Mouse (Mus musculus) T-cell, adult 2 months (primary cell): ENCODE data around the gene Cct3.
"Not testable (repeated sequence)": the region's sequence is repeated elsewhere in the genome, so short reads cannot be mapped to it uniquely, and the experiment has no call there.

Experiments
- DNase-seq: peaks from one replicate; pipeline ENCODE4 v3.0.0; 2022; ENCODE audit warnings: low spot score

Gene Cct3

DNA sequence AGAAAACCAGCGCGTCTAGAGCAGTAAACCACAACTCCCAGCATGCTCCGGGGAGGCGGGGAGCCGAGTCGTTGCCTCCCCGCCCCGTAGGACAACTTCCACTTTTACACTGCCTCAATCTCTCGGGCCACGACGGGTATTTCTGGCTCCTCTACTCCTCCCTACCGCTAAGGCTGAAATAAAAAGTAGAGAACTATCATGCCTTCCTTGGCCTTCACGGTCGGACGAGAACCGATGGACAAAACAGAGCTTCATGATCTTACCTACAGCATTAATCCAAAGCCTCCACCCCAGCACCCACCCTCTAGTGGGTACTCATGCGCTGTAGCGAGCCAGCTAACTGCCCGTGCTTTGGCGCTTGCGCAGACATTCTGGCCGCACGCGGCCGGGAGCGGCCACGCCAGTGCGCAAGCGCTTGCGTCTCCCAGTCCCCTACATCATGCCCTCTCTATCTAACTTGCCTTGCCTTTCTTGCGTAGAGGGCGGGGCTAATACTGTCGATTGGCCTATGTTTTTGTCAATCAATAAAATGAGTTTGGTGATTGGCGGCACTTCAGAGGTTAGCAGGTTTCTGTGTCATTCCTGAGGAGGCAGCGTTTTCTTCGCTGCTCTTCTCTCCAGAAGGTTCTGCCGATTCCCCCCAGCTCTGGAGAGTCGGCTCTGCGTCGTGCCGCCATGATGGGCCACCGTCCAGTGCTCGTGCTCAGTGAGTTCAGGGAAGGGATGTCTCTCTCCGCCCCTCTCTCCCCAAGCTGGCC lies at the start of gene Cct3, which contains the start of gene Tsacc:
TSS of gene Cct3 (plus strand) at position 556 of the 758 bp plus-strand sequence.
TSS of gene Tsacc (minus strand) at position 439 of the 758 bp plus-strand sequence.
- DNase-seq: peak; percentile 97

DNA sequence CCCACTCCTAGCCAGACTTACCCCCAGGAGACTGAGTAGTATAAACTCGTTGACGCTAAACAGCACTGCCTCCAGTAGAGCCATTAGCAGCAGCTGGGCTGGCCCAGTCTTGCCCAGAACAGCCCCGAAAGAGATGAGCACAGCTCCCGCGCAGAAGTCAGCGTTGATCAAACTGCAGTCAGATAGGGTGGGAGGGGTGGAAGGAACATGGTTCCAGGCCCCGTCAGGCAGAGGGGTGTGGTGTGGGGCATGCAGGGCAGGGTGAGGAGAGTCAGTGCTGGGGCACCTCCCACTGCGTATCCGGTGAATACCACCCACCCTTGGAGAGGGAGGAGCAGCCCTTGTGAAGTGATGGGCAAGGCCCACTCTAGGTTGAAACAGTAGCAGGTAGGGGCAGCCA lies 49.2 kb upstream of the Cct3 start:
- DNase-seq: no peak

DNA sequence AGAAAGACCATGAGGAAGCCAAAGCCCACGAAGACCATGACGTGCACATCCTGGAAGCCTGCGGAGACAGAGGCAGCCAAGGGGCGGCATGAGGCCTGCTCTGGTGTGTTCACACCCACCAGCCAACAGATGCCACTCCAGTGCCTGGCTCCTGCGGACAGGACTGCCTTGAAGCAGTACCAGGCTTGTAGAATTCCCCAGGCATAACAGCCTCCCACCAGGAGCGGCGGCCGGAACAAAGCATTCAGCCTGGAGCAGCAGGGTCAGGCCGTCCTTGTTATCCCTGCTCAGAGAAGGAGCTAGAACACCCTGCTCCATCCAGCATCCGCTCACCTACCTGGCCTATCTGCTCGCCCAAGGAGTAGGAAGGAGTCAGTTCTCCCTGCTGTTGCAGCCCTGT lies 48.5 kb upstream of the Cct3 start:
- no peak for DNase-seq

DNA sequence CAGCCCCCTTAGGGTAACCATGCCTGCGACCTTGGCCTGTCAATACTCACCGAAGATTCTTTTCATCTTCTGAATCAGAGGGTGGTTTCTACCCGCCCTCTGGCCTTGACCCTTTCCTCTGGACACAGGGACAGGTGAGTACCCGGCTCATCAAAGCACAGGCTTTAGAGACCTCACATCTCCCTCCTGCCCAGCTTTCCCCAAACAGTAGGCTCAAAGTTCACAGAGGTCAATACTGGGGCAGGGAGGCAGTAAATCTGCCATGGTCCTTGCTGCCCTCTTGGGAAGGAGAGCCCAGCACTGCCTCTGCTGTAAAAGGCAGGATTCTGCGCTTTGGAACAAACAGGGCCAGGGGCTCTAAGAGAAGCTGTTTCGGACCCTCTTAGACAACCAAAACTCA lies 44.2 kb upstream of the Cct3 start:
- DNase-seq: no peak

DNA sequence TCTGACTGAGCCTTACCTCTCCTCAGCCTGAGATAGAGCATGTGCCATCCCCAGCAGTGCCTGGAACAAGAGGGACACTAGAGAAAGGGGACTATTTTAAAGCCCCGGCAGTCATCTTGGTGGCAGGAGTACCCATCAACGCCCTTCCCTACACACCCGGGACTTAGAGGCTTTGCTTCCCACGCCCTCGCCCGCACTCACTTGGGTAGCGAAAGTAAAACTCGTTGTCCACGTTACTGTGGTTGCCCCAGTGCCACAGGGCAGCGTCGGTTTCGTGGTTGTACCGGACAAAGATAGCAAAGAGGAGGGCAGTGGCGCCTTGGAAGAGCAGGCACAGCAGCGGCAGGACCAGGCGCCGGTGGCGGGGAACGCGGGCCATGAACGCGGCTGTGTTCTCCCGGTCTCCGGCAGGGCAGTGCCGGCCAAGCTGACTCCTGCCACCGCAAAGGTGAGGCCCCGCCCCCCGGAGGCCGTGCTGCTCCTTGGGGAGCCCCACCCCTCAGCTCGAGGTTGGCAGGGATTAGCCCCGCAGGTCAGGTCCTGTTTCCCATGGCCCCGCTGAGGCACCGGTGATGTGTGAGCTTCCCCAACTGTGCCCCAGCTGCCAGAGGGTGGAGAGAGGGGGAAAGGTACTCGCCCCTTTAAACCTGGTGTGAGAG lies 42.5 kb upstream of the Cct3 start, which contains the start of gene Rhbg:
TSS of gene Rhbg (minus strand) at position 442 of the 659 bp plus-strand sequence.
- DNase-seq: no peak

DNA sequence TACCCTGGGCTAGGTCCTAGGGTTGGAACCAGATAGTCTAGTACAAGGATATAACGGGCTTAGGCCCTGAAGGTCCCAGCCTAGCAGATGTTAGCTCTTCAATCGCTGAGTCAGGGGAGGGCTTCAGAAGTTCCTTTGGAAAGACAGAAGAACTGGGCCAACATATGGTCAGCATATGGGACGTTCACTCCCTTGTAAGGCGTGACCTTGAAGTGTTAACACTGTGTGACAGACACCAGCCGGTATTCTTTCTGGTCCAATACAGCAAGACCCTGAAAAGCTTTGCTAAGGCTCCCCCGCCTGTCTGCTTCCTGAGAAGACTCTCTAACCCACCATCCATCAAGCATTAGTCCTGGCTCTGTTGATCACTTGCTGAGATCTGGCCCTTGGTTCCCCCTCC lies 41.0 kb upstream of the Cct3 start:
- no peak for DNase-seq

DNA sequence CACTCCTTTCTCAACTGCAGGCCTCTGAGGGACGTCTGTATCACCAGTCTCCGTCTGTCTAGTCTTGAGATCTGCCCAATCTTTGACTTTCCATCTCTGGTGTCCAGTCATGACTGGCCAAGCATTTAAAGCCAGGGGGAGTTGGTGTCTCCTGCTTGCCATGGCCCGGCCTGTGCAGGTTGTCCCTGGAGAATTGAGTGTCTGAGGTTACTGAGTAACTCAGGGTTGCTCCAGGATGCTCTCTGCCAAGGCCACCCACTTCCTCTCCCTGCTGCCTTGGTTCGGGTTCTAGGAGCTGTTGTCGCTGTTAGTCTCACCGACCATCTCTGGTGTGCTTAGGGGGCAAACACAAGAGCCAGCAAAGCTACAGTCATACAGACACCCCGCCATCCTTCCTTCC lies 40.5 kb upstream of the Cct3 start:
- DNase-seq: no peak

DNA sequence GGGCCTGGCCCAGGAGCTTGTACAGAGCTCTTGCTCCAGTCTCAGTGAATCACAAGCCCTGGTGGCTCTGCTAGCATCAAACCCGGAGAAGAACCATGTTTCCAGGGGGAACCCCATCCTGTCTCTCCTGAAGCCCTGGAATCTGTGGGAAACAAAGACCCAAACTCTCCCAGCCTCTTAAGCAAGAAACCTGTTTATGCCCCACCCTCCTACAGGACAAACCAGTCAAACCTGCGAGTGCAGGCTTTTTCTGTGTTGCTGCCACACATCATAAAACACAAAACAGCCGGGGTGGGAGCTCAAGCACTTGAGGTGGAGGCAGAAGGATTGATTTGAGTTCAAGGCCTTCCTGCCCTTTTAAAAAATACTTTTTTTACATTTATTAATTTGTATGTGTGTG lies 34.6 kb upstream of the Cct3 start:
- no peak for DNase-seq

DNA sequence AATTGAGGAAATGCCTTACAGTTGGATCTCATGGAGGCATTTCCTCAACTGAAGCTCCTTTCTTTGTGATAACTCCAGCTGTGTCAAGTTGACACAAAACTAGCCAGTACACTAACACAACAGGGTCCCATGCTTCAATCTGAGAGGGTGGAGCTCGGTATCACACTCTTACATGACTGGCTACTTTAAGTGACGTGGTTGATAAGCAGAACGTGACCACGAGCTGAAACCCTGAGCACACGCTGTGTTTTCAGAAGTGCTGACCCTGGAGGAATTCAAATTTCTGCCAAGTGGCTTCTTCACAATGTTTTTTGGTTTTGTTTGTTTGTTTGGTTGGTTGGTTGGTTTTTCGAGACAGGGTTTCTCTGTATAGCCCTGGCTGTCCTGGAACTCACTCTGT lies 28.9 kb upstream of the Cct3 start:
- not testable (repeated sequence) for DNase-seq

DNA sequence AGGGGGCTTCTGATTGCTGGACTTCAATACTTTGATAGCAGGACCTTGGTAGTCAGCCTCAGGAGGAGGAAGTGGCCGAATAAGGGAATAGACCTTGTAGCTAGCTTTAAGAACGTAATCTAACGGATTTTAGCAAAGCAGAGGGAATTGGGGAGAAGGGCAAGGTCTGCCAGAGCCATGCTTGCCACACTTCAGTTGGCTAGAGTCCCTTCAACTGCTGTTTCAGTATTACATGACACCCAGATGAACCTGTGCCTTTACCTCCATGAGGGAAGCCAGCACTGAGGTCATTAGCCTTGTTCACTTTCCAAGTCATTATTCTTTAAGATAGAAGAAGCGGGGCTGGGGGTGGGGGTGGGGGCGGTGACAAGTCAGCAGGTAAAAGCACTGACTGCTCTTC lies 27.9 kb upstream of the Cct3 start:
- DNase-seq: no peak

DNA sequence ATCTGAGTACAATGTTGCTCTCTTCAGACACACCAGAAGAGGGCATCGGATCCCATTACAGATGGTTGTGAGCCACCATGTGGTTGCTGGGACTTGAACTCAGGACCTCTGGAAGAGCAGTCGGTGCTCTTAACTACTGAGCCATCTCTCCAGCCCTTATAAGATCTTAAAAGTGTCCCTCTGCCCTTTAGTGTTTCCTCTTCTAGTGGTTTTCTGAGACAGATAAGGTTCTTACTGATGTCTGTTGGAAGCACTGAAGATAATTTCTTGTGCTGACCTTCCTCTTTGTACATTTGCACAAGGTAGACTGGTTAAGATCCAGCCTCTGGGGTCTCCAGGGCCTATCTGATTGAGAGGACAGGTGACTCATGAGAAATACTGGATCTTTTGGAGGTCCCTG lies 25.6 kb upstream of the Cct3 start:
- not testable (repeated sequence) for DNase-seq

DNA sequence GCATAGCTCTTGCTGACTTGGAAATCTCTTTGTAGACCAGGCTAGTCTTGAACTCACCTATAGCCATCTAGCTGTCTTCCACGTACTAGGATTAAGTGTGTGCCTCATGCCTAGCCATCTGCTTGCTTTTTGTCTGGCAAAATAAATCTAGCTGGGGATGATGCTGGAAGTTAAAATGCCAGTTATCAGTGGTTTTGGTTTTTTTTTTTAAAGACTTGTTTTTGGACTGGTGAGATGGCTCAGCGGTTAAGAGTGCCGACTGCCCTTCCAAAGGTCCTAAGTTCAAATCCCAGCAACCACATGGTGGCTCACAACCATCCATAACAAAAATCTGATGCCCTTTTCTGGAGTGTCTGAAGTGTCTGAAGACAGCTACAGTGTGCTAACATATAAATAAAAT lies 25.1 kb upstream of the Cct3 start:
- DNase-seq: no peak

DNA sequence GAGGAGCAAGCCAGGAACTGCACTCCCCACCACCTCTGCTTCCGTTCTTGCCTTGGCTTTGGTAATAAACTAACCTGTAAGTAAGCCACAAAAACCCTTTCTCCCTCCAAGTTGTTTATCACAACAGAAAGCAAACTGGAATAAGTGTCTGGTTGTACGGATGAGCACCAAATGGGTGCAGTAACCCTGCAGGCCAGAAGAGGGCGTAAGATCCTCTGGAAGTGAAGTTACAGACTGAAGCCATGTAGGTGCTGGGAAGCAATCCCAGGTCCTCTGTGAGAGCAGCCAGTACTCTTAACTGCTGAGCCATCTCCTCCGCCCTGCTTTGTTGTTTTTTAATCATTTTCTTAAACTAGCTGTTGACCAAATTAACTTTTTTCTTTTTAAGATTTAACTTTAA lies 22.9 kb upstream of the Cct3 start:
- DNase-seq: no peak

DNA sequence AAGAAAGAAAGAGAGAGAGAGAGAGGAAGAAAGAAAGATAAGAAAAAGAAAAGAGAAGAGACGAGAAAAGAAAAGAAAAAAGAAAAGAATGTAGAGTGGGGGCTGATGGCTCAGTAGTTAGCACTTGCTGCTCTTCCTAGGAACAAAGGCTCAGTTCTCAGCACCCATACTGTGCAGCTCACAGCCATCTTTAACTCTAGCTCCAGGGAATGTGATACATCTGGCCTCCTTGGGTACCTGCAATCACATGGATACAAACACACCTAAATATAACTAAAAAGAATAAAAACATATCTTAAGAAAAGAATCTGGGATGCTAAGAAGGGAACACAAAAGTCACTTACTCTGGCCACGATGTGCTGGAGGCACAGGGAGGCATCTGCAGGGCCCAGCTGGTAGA lies 20.8 kb upstream of the Cct3 start:
- no peak for DNase-seq

DNA sequence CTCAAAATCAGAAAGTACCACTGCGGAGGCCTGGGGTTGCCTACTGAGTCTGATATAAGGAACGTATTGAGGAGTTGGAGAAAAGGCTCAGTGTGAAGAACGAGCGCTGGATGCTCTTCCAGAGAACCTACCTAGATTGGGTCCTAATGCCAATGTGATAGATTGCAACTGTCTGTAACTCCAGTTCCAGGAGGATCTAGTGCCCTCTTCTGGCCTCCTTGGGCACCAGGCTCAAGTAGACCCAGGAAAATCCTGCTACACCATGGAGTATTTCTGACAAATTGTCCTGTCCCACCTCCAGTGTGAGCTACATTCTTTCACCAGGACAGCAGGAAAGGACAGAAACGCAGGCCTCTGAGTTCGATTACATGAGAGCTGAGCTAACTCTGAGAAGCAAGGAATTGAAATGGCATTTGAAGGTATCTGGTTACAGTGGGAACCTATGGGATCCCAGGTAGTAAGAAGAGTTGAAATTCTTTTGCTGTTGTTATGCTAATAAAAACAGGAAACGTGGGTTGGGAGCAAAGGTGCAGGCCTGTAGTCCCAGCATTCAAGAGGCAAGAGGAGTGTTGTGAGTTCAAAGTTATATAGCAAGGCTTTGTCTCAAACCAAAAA lies 20.3 kb upstream of the Cct3 start:
- DNase-seq: no peak

DNA sequence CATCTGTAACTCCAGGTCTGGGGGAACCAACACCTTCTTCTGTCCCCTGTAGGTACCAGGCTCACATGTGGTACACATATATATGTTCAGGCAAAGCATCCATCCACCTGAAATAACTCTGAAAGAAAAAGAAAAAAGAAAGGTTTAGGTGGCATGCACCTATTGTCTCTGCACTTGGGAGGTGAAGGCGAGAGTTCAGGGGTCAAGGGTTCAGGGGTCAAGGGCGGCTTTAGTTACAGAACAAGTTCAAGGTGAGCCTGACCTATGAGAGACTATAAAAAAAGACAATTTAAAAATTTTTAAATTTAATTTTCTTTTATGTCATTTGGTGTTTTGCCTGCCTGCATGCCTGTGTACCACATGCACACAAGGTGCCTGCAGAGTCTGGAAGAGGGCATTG lies 16.9 kb upstream of the Cct3 start:
- DNase-seq: no peak

DNA sequence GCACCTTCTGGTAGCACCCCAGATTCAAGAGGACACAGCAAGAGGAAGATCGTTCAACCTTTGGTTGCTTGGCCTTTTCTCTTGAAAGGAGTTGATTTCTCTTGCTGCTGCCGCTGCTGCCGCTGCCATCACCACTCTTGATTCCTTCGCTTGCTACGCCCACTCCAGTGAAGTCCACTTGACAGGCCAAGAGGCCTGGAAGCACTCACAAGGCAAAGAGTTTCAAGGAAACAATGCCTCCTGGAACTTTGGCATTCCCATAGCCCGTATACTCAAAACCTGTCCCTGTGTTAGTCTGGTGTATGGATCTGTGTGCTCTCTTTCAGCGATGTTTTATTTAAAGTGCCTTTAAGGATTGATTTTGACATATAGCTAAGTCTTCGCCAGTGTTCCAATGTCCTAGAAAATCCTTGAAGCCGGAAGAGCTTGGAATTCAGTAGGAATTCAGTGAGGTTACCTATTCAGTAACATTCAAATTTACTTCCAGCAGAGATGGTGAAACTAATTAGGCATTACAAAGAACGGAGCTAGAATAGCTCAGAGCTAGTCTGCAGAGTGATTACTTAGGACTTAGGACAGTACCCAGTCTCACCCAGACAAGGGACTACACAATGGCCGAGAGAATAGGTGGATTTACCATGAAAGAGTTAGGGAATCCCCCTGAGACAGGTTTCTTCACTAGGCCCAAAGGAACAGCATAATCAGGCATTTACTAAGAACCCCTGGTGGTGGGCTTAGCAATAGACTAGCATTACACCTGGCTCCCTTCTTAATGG lies 15.6 kb upstream of the Cct3 start:
- not testable (repeated sequence) for DNase-seq

DNA sequence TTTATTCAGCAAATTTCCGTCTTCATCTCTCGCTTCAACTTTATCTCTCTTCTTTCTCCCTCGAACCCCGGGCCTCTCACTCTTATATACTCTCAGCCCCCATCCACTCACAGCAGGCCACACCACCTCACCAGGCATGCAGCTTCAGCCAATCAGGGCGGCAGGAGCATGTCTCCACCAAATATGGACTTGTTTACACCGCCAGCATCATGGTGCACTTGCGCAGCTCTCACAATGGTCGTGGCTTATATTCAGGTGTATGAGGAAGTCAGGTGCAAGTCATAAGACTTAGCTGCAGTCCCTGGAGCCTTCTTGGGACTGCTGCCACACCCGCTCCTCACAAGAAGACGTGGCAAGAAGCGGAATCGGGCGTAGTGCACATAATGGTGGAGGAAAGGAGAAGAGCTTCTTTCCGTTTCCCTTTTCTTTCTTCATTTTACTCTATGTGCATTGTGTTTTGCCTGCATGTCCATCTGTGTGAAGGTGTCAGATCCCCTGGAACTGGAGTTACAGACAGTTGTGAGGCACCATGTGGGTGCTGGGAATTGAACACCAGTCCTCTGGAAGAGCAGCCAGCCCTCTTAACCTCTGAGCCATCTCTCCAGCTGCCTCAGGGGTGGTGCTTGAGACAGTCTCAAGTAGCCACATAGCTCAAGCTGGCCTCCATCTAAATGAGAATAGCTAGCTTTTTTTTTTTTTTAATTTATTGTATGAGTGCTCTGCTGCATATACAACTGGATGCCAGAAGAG lies 11.9 kb upstream of the Cct3 start:
- not testable (repeated sequence) for DNase-seq

DNA sequence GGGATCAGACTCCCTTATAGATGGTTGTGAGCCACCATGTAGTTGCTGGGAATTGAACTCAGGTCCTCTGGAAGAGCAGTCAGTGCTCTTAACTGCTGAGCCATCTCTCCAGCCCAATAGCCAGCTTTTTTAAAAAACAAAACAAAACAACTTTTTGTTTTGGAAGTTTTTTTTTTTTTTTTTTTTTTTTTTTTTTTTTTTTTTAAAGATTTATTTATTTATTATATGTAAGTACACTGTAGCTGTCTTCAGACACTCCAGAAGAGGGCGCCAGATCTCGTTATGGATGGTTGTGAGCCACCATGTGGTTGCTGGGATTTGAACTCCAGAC lies 11.4 kb upstream of the Cct3 start:
- DNase-seq: not testable (repeated sequence)

DNA sequence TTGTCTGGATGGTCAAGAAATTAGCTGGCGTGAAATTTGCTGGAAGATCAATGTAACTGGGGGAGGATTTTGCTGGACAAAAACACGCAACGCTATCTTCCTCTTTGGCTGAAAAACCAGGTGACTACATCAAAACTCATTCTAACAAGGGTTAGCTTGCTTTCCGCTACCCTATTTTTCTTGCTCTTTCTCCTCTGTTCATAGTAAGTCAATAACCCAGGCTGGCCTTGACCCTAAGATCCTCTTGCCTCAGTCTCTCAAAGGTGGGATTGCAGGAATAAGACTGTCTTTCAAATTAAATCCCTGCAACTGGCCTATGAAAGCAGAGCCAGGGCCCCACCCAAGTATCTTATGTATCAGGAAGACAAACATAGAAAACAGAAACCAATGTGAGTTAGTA lies 9.8 kb upstream of the Cct3 start, which contains the start of gene Gm38392:
TSS of gene Gm38392 (minus strand) at position 101 of the 400 bp plus-strand sequence.
- DNase-seq: no peak

DNA sequence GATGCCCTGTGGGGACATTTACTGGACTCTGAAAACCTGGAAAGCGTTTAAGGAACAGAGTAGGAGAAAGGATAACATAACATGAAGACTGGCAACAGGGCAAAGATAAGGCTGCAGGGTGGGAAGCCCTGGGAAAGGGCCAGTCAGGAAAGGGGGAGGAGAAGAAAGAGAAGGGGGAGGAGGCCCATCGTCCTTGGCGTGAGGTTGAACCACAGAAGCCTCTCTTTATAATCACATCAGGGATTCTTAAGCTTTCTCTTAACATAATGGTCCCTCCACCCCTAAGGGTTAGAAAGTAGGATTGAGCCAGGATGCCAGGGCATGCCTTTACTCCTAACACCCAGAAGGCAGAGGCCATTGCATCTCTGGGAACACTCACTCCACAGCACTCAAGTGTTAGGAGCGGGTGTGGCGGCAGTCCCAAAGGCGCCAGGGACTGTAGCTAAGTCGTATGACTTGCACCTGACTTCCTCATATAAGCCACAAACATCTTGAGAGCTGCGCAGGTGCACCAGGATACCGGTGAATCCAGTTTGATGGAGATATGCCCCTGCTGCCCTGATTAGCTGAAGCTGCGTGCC lies 8.7 kb upstream of the Cct3 start:
- not testable (repeated sequence) for DNase-seq
